Mouse (Mus musculus) lung, embryonic 14.5 days (tissue): ENCODE data around the gene Ccnd3. TPM values are rescaled to one million over a fixed set of nuclear protein-coding genes. Genes with fewer than 3 reads are reported as not detected.

Source experiments
- ATAC-seq: fragments of 200-750 bp; cut with Nextera tagmentation; 2 replicates; pipeline ENCODE4 v1.8.0; 2017; ENCODE audit warnings: mild to moderate bottlenecking, moderate TSS enrichment, moderate library complexity; ENCODE audit not compliant: insufficient read depth
- DNase-seq: peaks from one replicate; pipeline ENCODE4 v3.0.0-alpha.2; 2015
- H3K27ac ChIP-seq: fragments of 300-500 bp; sonication (generic); 2 replicates; pipeline ENCODE4 v1.5.1; 2014; ENCODE audit warnings: low read depth, mild to moderate bottlenecking, moderate library complexity
- H3K27me3 ChIP-seq: fragments of 300-500 bp; sonication (generic); 2 replicates; pipeline ENCODE4 v1.6.1; 2014; ENCODE audit warnings: low read length, control low read depth; ENCODE audit not compliant: insufficient read depth
- H3K36me3 ChIP-seq: fragments of 300-500 bp; sonication (generic); 2 replicates; pipeline ENCODE4 v1.6.1; 2014; ENCODE audit warnings: control low read depth; ENCODE audit not compliant: insufficient read depth
- H3K4me1 ChIP-seq: fragments of 300-500 bp; sonication (generic); 2 replicates; pipeline ENCODE4 v1.6.1; 2014; ENCODE audit warnings: antibody characterized with exemption, control low read depth; ENCODE audit not compliant: insufficient read depth
- H3K4me2 ChIP-seq: fragments of 300-500 bp; sonication (generic); 2 replicates; pipeline ENCODE4 v1.6.1; 2014; ENCODE audit warnings: mild to moderate bottlenecking
- H3K4me3 ChIP-seq: fragments of 300-500 bp; sonication (generic); 2 replicates; pipeline ENCODE4 v1.5.1; 2014; ENCODE audit warnings: low read depth, low read length
- H3K9ac ChIP-seq: fragments of 300-500 bp; sonication (generic); 2 replicates; pipeline ENCODE4 v1.6.1; 2014
- H3K9me3 ChIP-seq: fragments of 300-500 bp; sonication (generic); 2 replicates; pipeline ENCODE4 v1.6.1; 2016; ENCODE audit warnings: low read depth, low read length, control low read depth
- CTCF ChIP-seq: IDR thresholded peaks from 2 replicates; pipeline ENCODE4 v1.5.1; 2016; ENCODE audit warnings: antibody characterized with exemption, low read depth
- WGBS: fragments of 180-500 bp; shearing (Covaris S2); extraction: QIAGEN DNeasy Blood & Tissue Kit; methylation state at CpG from one replicate; pipeline ENCODE4 v1.1.7; 2014; 5-methylcytosine and 5-hydroxymethylcytosine counted together
- polyA plus RNA-seq: library from polyadenylated mRNA; unstranded; fragments of >200 nt; fragmentation: Nextera tagmentation; extraction: Ambion mirVana; gene quantifications from 2 replicates; pipeline ENCODE4 v1.2.1, GENCODE M21; 2014

Ccnd3 gene
- polyA plus RNA-seq, 1 experiment from 2014 or later = 308 TPM

DNA sequence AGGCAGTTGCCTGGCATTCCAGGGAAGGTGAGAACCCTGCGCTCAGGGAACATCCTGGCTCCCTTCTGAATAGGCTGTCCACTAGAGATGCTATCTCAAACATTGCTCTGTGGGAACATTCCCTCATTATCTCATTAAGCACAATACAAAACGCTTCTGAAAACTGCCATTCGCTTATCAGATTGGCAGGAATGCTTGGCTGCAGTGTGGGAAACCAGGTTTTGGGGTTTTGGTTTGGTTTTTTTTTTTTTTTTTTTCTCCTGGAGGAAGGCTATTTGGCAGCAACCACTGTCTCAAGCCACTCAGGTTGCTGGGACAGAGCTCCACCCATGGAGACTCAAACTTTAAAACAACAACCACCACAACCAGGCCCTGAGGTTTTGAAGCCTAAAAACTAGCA is 25.0 kb upstream of the Ccnd3 start:
- H3K4me1 ChIP-seq = no peaks in the 10 kb centered on the region
- no peaks in the 10 kb centered on the region for H3K9me3 ChIP-seq
- no peak overlapping the region for H3K4me3 ChIP-seq
- ATAC-seq = no peak
- no peaks in the 10 kb centered on the region for H3K27me3 ChIP-seq
- no peak overlapping the region for H3K9ac ChIP-seq
- WGBS = 34% methylated on average over 3 of the region's 3 CpGs
- H3K4me2 ChIP-seq = no peak overlapping the region
- TF ChIP-seq CTCF = no peak
- no peak overlapping the region for H3K27ac ChIP-seq
- no peaks in the 10 kb centered on the region for H3K36me3 ChIP-seq
- no peak for DNase-seq

DNA sequence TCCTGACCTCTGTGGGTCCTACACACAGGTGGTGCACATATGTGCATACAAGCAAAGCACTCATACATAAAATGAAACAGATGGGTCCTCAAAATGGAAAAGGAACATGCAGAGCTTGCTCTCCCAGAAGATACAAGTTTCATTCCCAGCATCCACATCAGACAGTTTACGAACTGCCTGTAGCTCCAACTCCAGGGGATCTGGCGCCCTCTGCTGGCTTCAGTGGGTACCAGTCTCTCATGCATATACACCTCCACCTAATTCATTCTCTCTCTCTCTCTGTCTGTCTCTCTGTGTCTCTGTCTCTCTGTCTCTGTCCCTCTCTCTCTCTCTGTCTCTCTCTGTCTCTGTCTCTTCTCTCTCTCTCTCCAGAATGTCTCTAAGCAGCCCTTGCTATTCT is 22.4 kb upstream of the Ccnd3 start:
- Histone ChIP-seq H3K9ac (no peak overlapping the region), H3K4me1 (no peaks in the 10 kb centered on the region), H3K9me3 (no peaks in the 10 kb centered on the region), H3K4me2 (no peak overlapping the region), H3K36me3 (no peaks in the 10 kb centered on the region), H3K4me3 (no peak overlapping the region), H3K27me3 (no peaks in the 10 kb centered on the region), H3K27ac (no peak overlapping the region)
- DNase-seq = peak; percentile 85
- no peak for ATAC-seq
- 43% methylated on average over 2 of the region's 2 CpGs for WGBS
- peak; percentile 84 for TF ChIP-seq CTCF

DNA sequence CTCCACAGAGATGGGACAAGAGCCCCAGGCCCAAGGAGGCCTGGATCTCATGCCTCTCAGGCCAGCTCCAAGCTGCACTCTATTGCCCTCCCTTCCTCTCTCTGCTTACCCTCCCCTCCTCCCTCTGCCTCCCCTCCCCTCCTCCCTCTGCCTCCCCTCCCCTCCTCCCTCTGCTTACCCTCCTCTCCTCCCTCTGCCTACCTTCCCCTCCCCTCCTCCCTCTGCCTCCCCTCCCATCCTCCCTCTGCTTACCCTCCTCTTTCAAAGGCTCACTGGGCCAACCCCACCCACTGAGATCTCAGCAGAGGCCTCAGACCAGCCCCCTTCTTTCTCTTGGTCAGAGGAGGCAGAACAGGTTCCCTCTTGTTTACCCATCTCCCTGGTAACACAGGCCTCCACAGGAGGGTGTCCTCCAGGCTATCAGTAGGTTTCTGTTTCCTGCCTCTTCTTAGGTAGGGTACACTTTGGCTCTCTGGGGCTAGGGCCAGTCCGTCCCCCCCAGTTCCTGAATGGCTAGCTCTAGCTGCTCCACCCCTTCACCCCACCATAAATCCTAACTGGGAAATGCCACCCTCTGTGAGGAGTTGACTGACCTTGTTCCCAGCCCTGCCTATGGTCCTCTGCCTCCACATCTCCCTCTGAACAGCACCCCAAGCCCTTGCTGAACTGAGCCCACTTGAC is 20.5 kb upstream of the Ccnd3 start:
- H3K9me3 ChIP-seq = no peaks in the 10 kb centered on the region
- H3K9ac ChIP-seq = no peak overlapping the region
- DNase-seq = peak; percentile 65
- no peak for TF ChIP-seq CTCF
- peak overlapping the region; percentile 85 for H3K27ac ChIP-seq
- 30% methylated on average over 1 of the region's 1 CpGs for WGBS
- ATAC-seq = peak; percentile 85
- no peak overlapping the region for H3K4me3 ChIP-seq
- no peaks in the 10 kb centered on the region for H3K27me3 ChIP-seq
- H3K4me1 ChIP-seq = no peaks in the 10 kb centered on the region
- 0 out of 2 replicates have a peak overlapping the region, but pooled peaks have one; percentile 10 for H3K4me2 ChIP-seq
- H3K36me3 ChIP-seq = peaks cover 11% of the 10 kb centered on the region

DNA sequence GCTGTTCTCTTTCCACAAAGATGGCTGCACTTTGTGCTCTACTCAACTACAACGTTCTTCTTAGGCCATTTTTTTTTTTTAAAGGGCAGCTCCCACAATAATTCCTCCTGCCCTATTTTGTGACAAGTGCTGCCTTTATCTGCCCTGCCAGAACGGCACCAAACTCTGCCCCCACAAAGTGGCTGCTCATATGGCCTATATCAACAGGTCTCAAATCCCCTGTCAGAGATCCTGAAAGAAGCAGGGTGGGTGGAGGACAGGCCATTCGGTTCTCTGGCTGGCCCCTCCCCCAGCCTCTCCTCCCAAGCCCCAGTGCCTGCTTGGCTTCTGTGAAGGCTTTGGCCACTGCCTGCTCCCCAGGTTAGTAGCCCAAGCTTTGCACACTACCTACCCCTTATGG is 19.9 kb upstream of the Ccnd3 start:
- no peaks in the 10 kb centered on the region for H3K27me3 ChIP-seq
- H3K4me1 ChIP-seq = no peaks in the 10 kb centered on the region
- 0 out of 2 replicates have a peak overlapping the region, but pooled peaks have one; percentile 10 for H3K4me2 ChIP-seq
- H3K9ac ChIP-seq = no peak overlapping the region
- H3K9me3 ChIP-seq = no peaks in the 10 kb centered on the region
- ATAC-seq (no peak), DNase-seq (no peak)
- WGBS = 3% methylated on average over 3 of the region's 3 CpGs
- H3K36me3 ChIP-seq = peaks cover 17% of the 10 kb centered on the region
- peak overlapping the region; percentile 85 for H3K27ac ChIP-seq
- H3K4me3 ChIP-seq = no peak overlapping the region
- no peak for TF ChIP-seq CTCF

DNA sequence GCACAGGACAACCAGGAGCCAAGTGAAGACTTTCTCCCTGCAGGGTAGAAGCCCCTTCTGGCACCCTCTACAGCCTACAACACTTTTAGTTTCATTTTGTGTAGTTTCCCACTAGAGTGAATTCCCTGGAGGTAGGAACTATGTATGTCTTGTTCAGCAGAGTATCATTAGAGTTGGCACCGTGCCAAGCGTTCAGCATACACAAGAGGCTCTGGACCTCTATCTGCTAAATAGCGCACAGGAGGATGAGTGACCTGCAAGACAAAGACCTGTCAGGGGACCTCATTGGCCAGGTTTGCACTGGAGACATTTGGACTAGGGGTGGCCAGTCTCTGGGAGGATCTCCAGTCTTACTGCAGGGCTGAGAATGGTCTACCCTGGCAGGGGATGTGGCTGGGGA is 19.1 kb upstream of the Ccnd3 start:
- peaks cover 25% of the 10 kb centered on the region for H3K36me3 ChIP-seq
- ATAC-seq (peak; percentile 28; the same call in 1 of the 2 replicates), DNase-seq (peak; percentile 78)
- WGBS = 44% methylated on average over 3 of the region's 3 CpGs
- H3K4me2 ChIP-seq = 0 out of 2 replicates have a peak overlapping the region, but pooled peaks have one; percentile 18
- no peak for TF ChIP-seq CTCF
- H3K9ac ChIP-seq = no peak overlapping the region
- no peaks in the 10 kb centered on the region for H3K9me3 ChIP-seq
- peak overlapping the region; percentile 85 for H3K27ac ChIP-seq
- H3K27me3 ChIP-seq = no peaks in the 10 kb centered on the region
- H3K4me3 ChIP-seq = no peak overlapping the region
- H3K4me1 ChIP-seq = no peaks in the 10 kb centered on the region

DNA sequence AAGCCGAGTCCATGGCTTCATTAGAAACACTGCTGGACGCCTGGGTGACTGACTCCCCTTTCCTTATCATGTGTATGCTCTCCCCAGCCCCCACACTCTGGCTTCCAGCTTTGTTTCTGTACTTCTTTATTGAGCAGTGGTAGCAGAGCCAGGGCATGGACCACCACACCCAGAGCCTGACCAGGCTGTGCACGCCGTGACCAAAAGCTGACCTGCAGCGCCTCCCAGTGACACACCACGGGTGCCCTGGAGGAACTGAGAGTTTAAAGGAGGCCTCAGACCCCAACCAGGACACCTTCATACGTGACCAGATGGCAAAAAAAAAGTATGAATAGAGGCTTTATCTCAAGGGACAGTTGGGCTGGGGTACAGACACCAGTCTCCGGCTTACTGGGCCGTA is 14.1 kb upstream of the Ccnd3 start:
- Histone ChIP-seq H3K4me2 (no peak overlapping the region), H3K9me3 (no peaks in the 10 kb centered on the region), H3K9ac (no peak overlapping the region), H3K4me3 (no peak overlapping the region), H3K4me1 (no peaks in the 10 kb centered on the region), H3K27me3 (no peaks in the 10 kb centered on the region), H3K36me3 (peaks cover 73% of the 10 kb centered on the region), H3K27ac (no peak overlapping the region)
- DNase-seq = peak; percentile 30
- TF ChIP-seq CTCF = peak; percentile 26
- 81% methylated on average over 9 of the region's 9 CpGs for WGBS
- ATAC-seq = no peak

DNA sequence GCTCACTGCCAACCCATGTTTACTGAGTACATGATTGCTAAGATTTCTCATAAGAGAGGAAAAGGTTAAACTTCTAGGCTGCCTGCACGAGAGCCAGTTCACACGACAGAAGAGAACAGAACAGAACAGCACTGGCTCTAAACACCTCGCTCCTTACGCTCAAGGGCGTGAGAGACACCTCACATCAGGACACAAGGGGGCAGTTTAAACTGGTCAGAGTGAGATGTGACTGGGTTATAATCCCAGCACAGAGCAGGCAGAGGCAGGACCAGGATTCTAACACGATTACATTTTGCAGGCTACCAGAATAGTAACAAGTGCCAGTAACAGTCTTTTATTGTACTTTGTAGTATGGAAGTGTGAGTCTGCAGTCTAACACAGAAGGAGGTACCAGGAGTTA is 12.1 kb upstream of the Ccnd3 start:
- ATAC-seq (no peak), DNase-seq (no peak)
- Histone ChIP-seq H3K9ac (no peak overlapping the region), H3K36me3 (peaks cover 87% of the 10 kb centered on the region), H3K27ac (no peak overlapping the region), H3K4me2 (no peak overlapping the region), H3K27me3 (no peaks in the 10 kb centered on the region), H3K4me1 (no peaks in the 10 kb centered on the region), H3K9me3 (no peaks in the 10 kb centered on the region), H3K4me3 (no peak overlapping the region)
- no peak for TF ChIP-seq CTCF
- 62% methylated on average over 6 of the region's 6 CpGs for WGBS
